Mouse (Mus musculus): ENCODE measurements at regions not wholly inside any gene's neighbourhood (a gene's known extent, or its start where the extent isn't known, plus 50 kb on each side); places are given as distances from the start of the nearest gene placed in this dataset.

- DNase-seq (ENCODE audit: low spot score), result no peak
Measured at GRCm38 (mm10) chr3:78901838-78902484, 384.4 kb downstream of the Rapgef2 start.

- no peak for DNase-seq (ENCODE audit: low spot score)
Measured at GRCm38 (mm10) chr3:78901016-78901837, 385.1 kb downstream of the Rapgef2 start.

- no peak for DNase-seq (ENCODE audit: low spot score)
Measured at GRCm38 (mm10) chr3:78899446-78900230, 386.7 kb downstream of the Rapgef2 start.

GRCm38 (mm10) chr3:78889326-78889725 is 397.0 kb downstream of the Rapgef2 start:
- no peak for DNase-seq (ENCODE audit: low spot score)

GRCm38 (mm10) chr3:78884715-78885114 is 401.6 kb downstream of the Rapgef2 start:
- no peak for DNase-seq (ENCODE audit: low spot score)

DNA sequence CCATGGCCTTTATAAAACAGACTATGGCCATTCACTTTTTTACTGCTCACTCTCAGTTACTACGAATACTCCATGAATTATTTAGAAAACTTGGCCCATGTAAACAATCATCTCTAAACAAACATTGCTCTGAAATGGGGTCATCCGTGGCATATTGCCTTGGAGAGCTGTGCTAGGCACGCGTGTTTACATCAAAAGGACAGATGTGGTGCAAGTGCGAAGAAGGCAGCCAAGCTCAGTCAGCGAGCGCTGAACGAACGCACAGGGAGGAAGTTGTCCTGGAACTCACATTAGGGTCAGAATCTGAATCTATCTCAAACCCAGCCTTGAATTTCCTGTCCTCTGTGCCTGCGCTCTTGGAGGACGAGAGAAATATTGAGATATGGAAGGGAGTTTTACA is 402.3 kb downstream of the Rapgef2 start:
- DNase-seq (ENCODE audit: low spot score), result no peak

DNA sequence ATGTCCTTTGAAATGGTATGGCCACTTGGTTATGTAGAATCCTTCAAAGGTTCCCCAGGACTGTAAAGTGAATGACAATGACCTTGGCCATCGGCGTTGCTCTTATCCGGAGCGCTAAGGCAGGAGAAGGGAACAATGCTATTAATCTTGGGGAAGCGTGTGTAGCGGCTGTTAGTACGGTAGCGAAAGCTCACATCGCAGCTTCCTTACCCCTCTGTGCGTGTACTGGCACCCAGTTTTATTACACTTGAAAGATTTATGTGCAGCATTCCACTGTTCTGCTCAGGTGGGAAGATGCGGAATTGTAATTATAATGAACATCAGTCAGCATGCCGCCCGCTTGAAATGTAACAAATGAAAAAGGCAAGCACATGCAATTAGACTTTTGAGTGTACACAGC is 406.2 kb downstream of the Rapgef2 start:
- no peak for DNase-seq (ENCODE audit: low spot score)

DNA sequence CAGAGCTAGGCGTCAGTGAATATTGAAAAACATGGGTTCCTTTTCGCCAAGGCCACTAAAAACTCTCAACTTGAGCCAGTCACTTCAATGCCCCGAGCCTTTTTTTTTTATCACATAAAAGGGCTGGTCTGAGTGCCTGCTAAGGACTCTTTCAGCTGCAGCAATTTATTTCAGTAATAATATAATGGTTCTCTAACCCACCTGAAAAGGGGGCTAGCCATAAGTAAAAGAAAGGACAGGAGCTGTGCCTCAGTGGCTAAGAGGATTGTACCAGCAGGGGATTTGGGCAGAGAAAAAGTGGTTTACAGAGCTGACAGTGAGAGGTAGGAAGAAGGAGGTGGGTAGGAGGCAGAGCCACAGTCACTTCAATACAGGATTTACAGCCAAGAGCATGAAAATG is 409.0 kb downstream of the Rapgef2 start:
- no peak for DNase-seq (ENCODE audit: low spot score)

GRCm38 (mm10) chr3:78866896-78867295 is 419.4 kb downstream of the Rapgef2 start:
- no peak for DNase-seq (ENCODE audit: low spot score)

DNA sequence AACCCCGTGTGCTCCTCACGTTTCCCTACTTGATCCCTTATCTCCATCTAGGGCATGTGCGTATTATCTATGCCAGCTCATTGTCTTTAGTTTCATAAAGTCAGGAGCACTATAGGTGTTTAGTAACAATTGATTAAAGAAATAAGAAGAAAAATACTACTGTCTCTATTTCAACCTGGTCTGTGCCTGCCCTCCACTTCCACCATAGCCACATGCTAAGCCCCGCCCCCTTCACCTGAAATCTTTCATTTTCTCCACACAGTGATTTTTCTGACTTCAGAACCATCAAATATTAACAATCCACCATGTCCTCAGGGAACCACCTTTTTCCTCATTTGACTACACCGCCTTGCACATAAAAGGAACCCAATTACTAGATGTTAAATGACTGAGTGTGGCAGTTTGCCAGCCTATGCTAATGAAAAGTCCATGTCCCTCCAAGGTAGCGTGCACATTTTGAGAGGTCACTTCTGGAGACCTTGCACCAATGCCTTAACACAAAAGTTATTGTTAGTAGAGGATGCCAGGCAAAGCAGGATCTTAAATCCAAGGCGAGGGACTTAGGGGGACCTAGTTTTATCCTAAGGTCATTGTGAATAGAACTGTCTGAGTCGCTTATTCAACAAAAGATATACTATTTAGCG is 420.1 kb downstream of the Rapgef2 start:
- DNase-seq (ENCODE audit: low spot score), result no peak

GRCm38 (mm10) chr3:78863005-78863404 is 423.3 kb downstream of the Rapgef2 start:
- no peak for DNase-seq (ENCODE audit: low spot score)

DNA sequence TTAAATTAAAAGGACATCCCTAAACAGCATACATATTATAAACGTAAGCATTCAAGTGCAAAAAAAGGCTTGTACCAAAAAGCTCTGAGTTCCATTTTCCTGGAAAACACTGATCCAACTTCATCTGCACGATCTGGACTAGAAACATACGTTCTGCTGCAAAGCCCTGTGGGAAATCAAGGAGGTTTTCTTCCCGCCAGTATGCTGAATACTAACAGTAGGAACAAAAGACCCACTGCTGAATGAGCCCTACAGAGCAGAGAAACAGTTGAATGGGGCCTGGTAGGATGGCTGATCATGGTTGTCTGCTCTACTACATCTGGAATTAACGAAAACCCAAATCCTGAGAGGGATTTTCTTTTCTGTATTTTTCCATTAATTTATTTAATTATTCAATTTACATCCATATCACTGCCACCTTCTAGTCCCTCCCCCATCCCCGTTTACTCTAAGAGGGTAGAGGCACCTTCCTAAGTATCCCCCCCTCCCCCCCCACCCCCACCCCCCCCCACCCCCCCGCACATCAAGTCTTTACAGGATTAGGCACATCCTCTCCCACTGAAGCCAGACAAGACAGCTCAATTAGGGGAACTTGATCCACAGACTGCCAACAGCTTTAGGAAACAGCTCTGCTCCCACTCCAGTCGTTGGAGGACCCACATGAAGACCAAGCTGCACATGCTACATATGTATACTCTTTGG is 439.5 kb downstream of the Rapgef2 start:
- DNase-seq (ENCODE audit: low spot score), result no peak

DNA sequence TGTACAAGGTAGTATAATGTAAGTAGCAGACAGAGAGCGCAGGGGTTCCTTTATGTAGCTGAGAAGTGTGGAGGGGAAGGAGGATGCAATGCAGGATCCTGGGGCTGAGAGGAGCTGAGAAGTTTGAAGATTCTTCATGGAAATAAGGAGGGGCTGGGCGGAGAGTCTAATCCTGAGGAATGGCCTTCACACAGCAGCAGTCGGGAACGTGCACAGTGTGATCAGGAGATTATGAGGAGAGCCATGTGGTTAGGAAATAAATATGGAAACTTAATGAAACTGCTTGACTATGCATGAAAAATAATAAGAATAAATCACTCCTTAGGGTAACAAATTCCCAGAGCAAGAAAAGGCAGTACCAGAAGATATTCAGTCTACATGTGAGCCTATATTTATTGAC is 445.1 kb downstream of the Rapgef2 start:
- no peak for DNase-seq (ENCODE audit: low spot score)

GRCm38 (mm10) chr3:78836824-78837223 is 449.5 kb downstream of the Rapgef2 start:
- DNase-seq (ENCODE audit: low spot score), result no peak

GRCm38 (mm10) chr3:78825505-78825904 is 460.8 kb downstream of the Rapgef2 start:
- no peak for DNase-seq (ENCODE audit: low spot score)

DNA sequence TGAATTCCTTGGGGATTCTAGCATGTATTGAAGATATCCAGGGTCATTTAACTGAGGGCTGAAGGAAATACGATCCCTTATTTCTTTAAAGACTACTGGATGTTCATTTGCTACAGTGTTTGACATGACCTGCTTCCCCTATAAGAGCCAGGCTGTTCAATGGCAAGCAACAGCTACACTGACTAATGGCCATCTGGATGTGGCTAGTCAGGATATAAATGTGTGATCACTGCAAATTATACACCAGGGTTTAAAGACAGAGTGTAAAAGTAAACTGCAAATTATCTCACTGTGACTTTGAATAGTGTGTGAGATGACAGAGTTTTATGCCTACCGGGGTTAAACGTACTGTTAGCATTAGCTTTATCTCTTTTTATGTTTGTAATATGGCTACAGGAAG is 473.9 kb downstream of the Rapgef2 start:
- DNase-seq (ENCODE audit: low spot score), result no peak

DNA sequence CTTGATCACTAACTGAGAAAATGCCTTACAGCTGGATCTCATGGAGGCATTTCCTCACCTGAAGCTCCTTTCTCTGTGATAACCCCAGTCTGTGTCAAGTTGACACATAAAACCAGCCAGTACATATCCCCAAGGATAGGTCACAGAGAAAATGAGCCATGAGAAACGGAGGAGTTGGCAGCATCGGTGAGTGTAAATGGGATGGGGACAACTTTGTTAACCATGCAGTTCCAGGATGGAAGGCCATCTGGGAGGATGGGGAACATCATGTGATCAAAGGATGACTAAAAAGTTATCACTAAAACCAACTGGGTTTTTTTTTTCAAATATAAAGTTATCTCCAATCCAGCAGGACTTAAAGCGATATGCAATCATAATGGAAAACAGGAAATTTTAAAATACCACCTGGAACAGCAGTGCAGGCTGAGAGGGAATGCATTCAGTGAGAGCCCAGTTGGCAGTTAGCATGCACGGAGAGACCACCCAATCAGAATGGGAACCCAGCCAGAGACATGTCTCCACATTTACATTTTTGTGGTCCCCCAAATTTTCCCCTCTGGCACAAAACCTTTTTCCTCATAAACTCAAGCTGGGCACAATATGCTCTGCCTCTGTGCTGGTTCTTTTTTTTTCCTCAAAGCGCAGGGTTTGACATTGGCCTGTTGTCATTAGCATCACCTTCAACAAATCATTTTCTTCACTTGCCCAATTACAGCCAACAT is 475.7 kb downstream of the Rapgef2 start:
- DNase-seq (ENCODE audit: low spot score), result no peak

GRCm38 (mm10) chr3:78803176-78803575 is 483.1 kb downstream of the Rapgef2 start:
- DNase-seq (ENCODE audit: low spot score), result no peak

- no peak for DNase-seq (ENCODE audit: low spot score)
Measured at GRCm38 (mm10) chr3:78795951-78796455, 490.3 kb downstream of the Rapgef2 start.

DNA sequence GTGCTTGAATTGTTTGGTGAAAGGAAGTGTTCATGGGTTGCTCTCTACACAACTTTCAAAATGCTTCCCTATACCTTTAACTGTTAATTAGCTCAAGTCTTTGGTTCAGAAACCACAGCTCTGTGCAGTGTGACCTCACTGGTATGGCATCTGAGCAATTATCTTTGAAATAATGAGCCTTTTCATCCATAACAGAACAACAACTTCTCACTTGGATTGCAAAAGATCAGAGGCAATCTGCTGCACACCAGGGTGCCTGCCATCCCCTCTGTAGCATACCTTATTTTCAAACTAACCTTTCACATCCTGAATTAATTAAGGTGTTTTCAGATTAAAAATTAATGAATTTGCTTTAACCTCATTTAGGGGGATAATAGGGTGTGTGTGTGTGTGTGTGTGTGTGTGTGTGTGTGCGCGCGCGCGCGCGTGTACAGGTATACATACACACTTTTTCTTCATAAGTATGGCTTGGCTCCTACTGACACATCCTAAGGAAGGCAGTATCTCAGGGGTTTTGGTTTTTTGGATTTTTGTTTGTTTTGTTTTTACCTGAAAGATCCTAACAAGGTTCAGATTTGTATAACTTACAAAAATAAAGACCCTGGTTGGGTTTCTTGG is 493.8 kb downstream of the Rapgef2 start:
- DNase-seq (ENCODE audit: low spot score), result no peak

All from testis, postnatal 14 days (tissue).